Mouse (Mus musculus) megakaryocyte, embryonic 14.5 days (primary cell): ENCODE measurements around the gene Sbno1.
"Not testable (repeated sequence)": the region's sequence is repeated elsewhere in the genome, so short reads cannot be mapped to it uniquely, and the experiment has no call there.

Experiments used
- FLI1 ChIP-seq: IDR thresholded peaks from 2 replicates; pipeline ENCODE4 v1.6.1; 2012; ENCODE audit warnings: low read length, inconsistent platforms, mixed read lengths
- GATA1 ChIP-seq: IDR thresholded peaks from 3 replicates; pipeline ENCODE4 v1.6.1; 2012; ENCODE audit warnings: mixed read lengths, low read length, inconsistent platforms, borderline replicate concordance

GRCm38 (mm10) chr5:124362982-124363381 lies 62.8 kb downstream of the Sbno1 start, which contains the start of gene Cdk2ap1:
- TF ChIP-seq GATA1, FLI1: not testable (repeated sequence)
